Comparison of ENCODE assay signal across 22 mouse cellular contexts in genomic region chr1:88816376-88816945, GRCm38 (mm10).
DNase-seq lines count a peak whose midpoint lies in the region; ATAC-seq lines count a peak whose summit lies in the region.
"Had no signal": no experiment of that assay in that cellular context is flagged by ENCODE, and none has a peak within 500 bp of the region (broad histone marks: within the 10 kb centered on the region; RNA-seq: fewer than 3 reads in every experiment).

No protein-coding gene starts in this region.

- 81% methylated on average over 9 of the region's 9 CpGs for WGBS in forebrain, embryonic 13.5 days
- WGBS in forebrain, embryonic 11.5 days = 92% methylated on average over 9 of the region's 9 CpGs

- no peak for DNase-seq in forebrain, embryonic 11.5 days (ENCODE audit: low spot score)
- peak; percentile 76 for DNase-seq in heart, adult 11 months
- DNase-seq in heart, adult 8-10 months (ENCODE audit: low spot score) = no peak
- peak; percentile 24 for DNase-seq in 3T3-L1 (ENCODE audit: low read depth, low spot score)
- DNase-seq in brain, embryonic 18.5 days (ENCODE audit: low read depth, low spot score) = peak; percentile 74
- DNase-seq in yolk sac, embryonic 10.5 days (ENCODE audit: low spot score) = no peak
- no peak for DNase-seq in cerebellum, adult 9-10 months
- DNase-seq: adrenal gland, adult 2 months; adrenal gland, postnatal 14 days; cerebellum, adult 11 months; cerebellum, adult 2 months; cerebellum, postnatal 10 days; cerebellum, postnatal 36 days; gastrocnemius, postnatal 25 days; heart, adult 2 months; kidney, adult 2 months had no signal

- no peak overlapping the region for H3K4me3 ChIP-seq in forebrain, embryonic 13.5 days
- H3K4me3 ChIP-seq in forebrain, embryonic 11.5 days (ENCODE audit: low read depth, low read length) = no peak overlapping the region
- H3K4me3 ChIP-seq: heart, adult 2 months; hindbrain, embryonic 12.5 days; hindbrain, embryonic 15.5 days had no signal

- no peaks in the 10 kb centered on the region for H3K9me3 ChIP-seq in forebrain, embryonic 13.5 days (replicated peaks)
- no peaks in the 10 kb centered on the region for H3K9me3 ChIP-seq in forebrain, embryonic 11.5 days (ENCODE audit: control insufficient read depth, low read length)
- H3K9me3 ChIP-seq: hindbrain, embryonic 12.5 days; hindbrain, embryonic 15.5 days had no signal

- no peaks in the 10 kb centered on the region for H3K27me3 ChIP-seq in forebrain, embryonic 13.5 days
- no peaks in the 10 kb centered on the region for H3K27me3 ChIP-seq in forebrain, embryonic 11.5 days (ENCODE audit: control insufficient read depth, insufficient read depth, low read length)
- H3K27me3 ChIP-seq: hindbrain, embryonic 12.5 days; hindbrain, embryonic 15.5 days had no signal

- no peak overlapping the region for H3K4me2 ChIP-seq in forebrain, embryonic 13.5 days
- no peak overlapping the region for H3K4me2 ChIP-seq in forebrain, embryonic 11.5 days (ENCODE audit: low read depth, low read length, severe bottlenecking)
- H3K4me2 ChIP-seq: heart, embryonic 11.5 days; hindbrain, embryonic 12.5 days; hindbrain, embryonic 15.5 days had no signal

- no peak overlapping the region for H3K27ac ChIP-seq in forebrain, embryonic 13.5 days
- no peak overlapping the region for H3K27ac ChIP-seq in forebrain, embryonic 11.5 days (ENCODE audit: low read depth, low read length)
- H3K27ac ChIP-seq: heart, adult 2 months; hindbrain, embryonic 12.5 days; hindbrain, embryonic 15.5 days had no signal

- no peaks in the 10 kb centered on the region for H3K36me3 ChIP-seq in forebrain, embryonic 13.5 days (ENCODE audit: poor library complexity, severe bottlenecking)
- no peaks in the 10 kb centered on the region for H3K36me3 ChIP-seq in forebrain, embryonic 11.5 days (ENCODE audit: control insufficient read depth, insufficient read depth, low read length)
- H3K36me3 ChIP-seq: hindbrain, embryonic 12.5 days; hindbrain, embryonic 15.5 days had no signal

- H3K4me1 ChIP-seq in forebrain, embryonic 13.5 days = peaks cover 11% of the 10 kb centered on the region
- peaks cover 5% of the 10 kb centered on the region; the same call in 1 of the 2 replicates for H3K4me1 ChIP-seq in forebrain, embryonic 11.5 days (replicated peaks; ENCODE audit: control insufficient read depth, insufficient read depth, low read length)

- peak; percentile 77; the same call in 1 of the 2 replicates for ATAC-seq in forebrain, embryonic 13.5 days
- no peak for ATAC-seq in forebrain, embryonic 11.5 days (replicated peaks; ENCODE audit: low FRiP score)
- ATAC-seq: CD4-positive, CD25-positive, alpha-beta regulatory T cell, adult 4 months; intestine, postnatal 0 days had no signal

- no peak overlapping the region for H3K9ac ChIP-seq in forebrain, embryonic 13.5 days
- H3K9ac ChIP-seq in forebrain, embryonic 11.5 days (ENCODE audit: low read length) = no peak overlapping the region
- H3K9ac ChIP-seq: hindbrain, embryonic 12.5 days; hindbrain, embryonic 15.5 days had no signal

Comparison
In these comparisons a context has a peak if more than half of its experiments do, and no peak if none do; other contexts are left out.
1. DNase-seq: peak in heart, adult 11 months (single experiment), 3T3-L1 (single experiment) and brain, embryonic 18.5 days (single experiment); none in forebrain, embryonic 11.5 days (single experiment), heart, adult 8-10 months (single experiment), yolk sac, embryonic 10.5 days (single experiment) and cerebellum, adult 9-10 months (single experiment).